Mouse (Mus musculus): ENCODE results near the gene Exoc3l2. TPM values are rescaled to one million over a fixed set of nuclear protein-coding genes. Genes with fewer than 3 reads are reported as not detected.

Exoc3l2 gene
- polyA plus RNA-seq, 1 experiment from 2014 or later, result 8.0 TPM

DNA sequence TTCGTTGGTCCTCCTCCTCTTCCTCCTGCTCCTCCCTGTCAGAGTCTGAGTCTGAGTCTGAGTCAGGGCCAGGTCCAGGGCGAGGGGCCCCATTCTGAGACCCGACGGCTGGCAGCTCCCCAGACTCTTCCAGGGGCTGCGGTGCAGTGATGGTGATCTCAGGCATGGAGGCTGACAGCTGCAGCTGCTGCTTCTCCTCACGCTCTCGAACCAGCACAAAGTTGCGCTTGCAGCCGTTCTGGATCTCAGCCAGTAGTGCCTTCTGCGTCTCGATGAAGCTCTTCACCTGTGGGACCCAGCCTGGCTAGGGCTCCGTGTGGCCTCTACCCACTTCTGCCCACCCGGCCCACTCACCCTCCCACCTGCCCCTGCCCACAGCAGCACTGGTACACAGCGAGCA, 69.1 kb downstream of the Exoc3l2 start:
- DNase-seq (ENCODE audit: low spot score), result no peak
- Histone ChIP-seq H3K4me1 (replicated peaks; ENCODE audit: insufficient read depth, low read length) (no peaks in the 10 kb centered on the region), H3K9ac (ENCODE audit: low read depth, low read length) (no peak overlapping the region), H3K36me3 (ENCODE audit: insufficient read depth, low read length) (peaks cover 49% of the 10 kb centered on the region), H3K27me3 (ENCODE audit: insufficient read depth, low read length) (no peaks in the 10 kb centered on the region), H3K4me3 (replicated peaks; ENCODE audit: low read depth, low read length) (no peak overlapping the region), H3K27ac (no peak overlapping the region), H3K4me2 (ENCODE audit: low read length) (no peak overlapping the region), H3K9me3 (replicated peaks; ENCODE audit: low read length) (no peaks in the 10 kb centered on the region)
- no peak for ATAC-seq (replicated peaks; ENCODE audit: low FRiP score, low read depth)
- WGBS, result 84% methylated on average over 14 of the region's 14 CpGs
- no peak for TF ChIP-seq CTCF (IDR thresholded peaks at IDR 0.05; ENCODE audit: low read depth)

DNA sequence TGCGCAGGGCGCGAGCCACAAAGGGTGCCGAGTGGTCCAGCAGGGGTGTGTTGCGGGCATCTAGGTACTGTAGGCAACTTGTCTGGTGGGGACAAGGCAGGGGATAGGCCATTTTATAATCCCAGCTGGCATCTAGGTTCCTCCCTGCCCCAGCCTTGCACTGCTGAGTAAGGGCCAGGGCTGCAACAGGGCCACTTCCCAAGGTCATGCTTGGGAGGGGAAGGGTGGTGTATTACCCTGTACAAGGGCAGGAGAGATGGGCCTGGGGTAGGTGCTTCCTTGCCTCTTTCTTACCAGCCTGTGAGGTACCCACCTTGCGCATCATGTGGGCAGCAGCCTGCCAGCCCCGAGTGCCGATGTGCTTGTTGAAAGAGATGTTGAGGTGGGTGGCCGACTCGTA, 71.5 kb downstream of the Exoc3l2 start:
- Histone ChIP-seq H3K27ac (no peak overlapping the region), H3K4me1 (replicated peaks; ENCODE audit: insufficient read depth, low read length) (no peaks in the 10 kb centered on the region), H3K9ac (ENCODE audit: low read depth, low read length) (no peak overlapping the region), H3K9me3 (replicated peaks; ENCODE audit: low read length) (no peaks in the 10 kb centered on the region), H3K36me3 (ENCODE audit: insufficient read depth, low read length) (peaks cover 44% of the 10 kb centered on the region), H3K27me3 (ENCODE audit: insufficient read depth, low read length) (no peaks in the 10 kb centered on the region), H3K4me3 (replicated peaks; ENCODE audit: low read depth, low read length) (no peak overlapping the region), H3K4me2 (ENCODE audit: low read length) (no peak overlapping the region)
- WGBS, result 95% methylated on average over 10 of the region's 10 CpGs
- no peak for ATAC-seq (replicated peaks; ENCODE audit: low FRiP score, low read depth)
- TF ChIP-seq CTCF (IDR thresholded peaks at IDR 0.05; ENCODE audit: low read depth), result no peak
- DNase-seq (ENCODE audit: low spot score), result no peak

DNA sequence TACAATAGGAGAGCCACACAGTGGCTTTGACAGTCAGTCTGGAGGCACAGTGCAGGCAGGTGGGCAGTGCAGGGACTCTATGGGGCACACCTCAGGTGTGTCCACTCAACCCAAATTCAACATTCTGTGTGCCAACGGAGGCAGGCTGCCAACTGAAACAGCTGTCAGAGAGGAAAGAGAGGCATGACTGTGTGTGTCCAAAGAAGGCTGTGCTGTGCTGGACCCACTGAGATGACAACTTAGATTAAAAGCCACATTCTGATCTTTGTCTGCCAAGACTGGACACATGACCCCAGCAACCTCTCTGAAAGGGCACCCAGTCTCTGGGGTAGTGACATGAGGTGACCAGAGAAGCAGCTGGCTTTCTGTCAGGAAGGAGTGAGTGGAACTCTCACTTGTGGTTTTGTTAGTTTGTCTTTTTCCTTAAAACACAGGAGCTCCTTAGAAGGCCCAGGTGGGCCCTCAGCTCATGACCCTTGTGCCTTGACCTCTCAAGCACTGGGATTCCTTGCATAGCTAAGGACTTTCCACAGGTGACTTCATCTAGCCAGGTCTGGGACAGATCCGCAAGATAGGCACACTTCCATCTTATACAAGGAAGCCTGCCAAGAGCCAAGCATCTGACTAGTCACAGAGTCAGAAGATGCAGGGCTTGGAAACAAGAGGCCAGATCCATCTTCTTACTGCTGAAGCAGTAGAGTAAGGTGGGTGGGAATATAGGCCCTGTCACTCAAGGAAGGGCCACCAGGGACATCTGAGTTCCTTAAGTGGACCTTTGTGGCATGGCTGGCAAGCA, 77.8 kb downstream of the Exoc3l2 start:
- 77% methylated on average over 2 of the region's 2 CpGs for WGBS
- no peak for ATAC-seq (replicated peaks; ENCODE audit: low FRiP score, low read depth)
- H3K4me1 ChIP-seq (replicated peaks; ENCODE audit: insufficient read depth, low read length), result peaks cover 4% of the 10 kb centered on the region; the same call in 1 of the 2 replicates
- H3K27ac ChIP-seq, result no peak overlapping the region
- H3K9ac ChIP-seq (ENCODE audit: low read depth, low read length), result 0 out of 2 replicates have a peak overlapping the region, but pooled peaks have one; percentile 31
- DNase-seq (ENCODE audit: low spot score), result no peak
- no peak overlapping the region for H3K4me2 ChIP-seq (ENCODE audit: low read length)
- no peak overlapping the region for H3K4me3 ChIP-seq (replicated peaks; ENCODE audit: low read depth, low read length)
- H3K9me3 ChIP-seq (replicated peaks; ENCODE audit: low read length), result no peaks in the 10 kb centered on the region
- TF ChIP-seq CTCF (IDR thresholded peaks at IDR 0.05; ENCODE audit: low read depth), result no peak
- no peaks in the 10 kb centered on the region for H3K27me3 ChIP-seq (ENCODE audit: insufficient read depth, low read length)
- no peaks in the 10 kb centered on the region for H3K36me3 ChIP-seq (ENCODE audit: insufficient read depth, low read length)

DNA sequence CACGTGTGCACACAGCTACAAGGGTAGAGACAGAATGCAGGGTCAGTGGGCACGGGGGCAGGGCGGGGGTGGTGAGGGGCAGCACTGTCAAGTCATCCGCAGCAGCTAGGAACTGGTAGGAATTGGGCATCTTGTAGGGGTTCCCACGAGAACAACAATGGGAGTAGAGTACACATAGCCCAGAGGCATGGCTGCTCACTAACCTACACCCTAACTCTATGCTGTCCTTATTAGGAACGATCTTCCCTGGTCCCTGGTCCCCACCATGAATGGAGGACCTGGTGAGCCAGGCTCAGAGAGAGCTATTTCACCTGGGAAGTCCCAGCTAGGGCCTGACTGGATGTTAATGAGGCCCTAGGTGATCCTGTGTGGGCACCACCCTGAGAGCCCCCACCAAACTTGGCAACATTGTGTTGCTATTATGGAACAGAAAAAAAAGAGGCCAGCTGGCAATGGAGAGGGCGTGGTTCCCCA, 78.6 kb downstream of the Exoc3l2 start:
- H3K9me3 ChIP-seq (replicated peaks; ENCODE audit: low read length), result no peaks in the 10 kb centered on the region
- TF ChIP-seq CTCF (IDR thresholded peaks at IDR 0.05; ENCODE audit: low read depth), result no peak
- no peak overlapping the region for H3K4me2 ChIP-seq (ENCODE audit: low read length)
- no peak overlapping the region for H3K9ac ChIP-seq (ENCODE audit: low read depth, low read length)
- WGBS, result 56% methylated on average over 7 of the region's 7 CpGs
- no peak overlapping the region for H3K27ac ChIP-seq
- H3K4me3 ChIP-seq (replicated peaks; ENCODE audit: low read depth, low read length), result no peak overlapping the region
- no peak for DNase-seq (ENCODE audit: low spot score)
- no peaks in the 10 kb centered on the region for H3K36me3 ChIP-seq (ENCODE audit: insufficient read depth, low read length)
- H3K27me3 ChIP-seq (ENCODE audit: insufficient read depth, low read length), result no peaks in the 10 kb centered on the region
- no peak for ATAC-seq (replicated peaks; ENCODE audit: low FRiP score, low read depth)
- H3K4me1 ChIP-seq (replicated peaks; ENCODE audit: insufficient read depth, low read length), result peaks cover 7% of the 10 kb centered on the region; the same call in 1 of the 2 replicates

DNA sequence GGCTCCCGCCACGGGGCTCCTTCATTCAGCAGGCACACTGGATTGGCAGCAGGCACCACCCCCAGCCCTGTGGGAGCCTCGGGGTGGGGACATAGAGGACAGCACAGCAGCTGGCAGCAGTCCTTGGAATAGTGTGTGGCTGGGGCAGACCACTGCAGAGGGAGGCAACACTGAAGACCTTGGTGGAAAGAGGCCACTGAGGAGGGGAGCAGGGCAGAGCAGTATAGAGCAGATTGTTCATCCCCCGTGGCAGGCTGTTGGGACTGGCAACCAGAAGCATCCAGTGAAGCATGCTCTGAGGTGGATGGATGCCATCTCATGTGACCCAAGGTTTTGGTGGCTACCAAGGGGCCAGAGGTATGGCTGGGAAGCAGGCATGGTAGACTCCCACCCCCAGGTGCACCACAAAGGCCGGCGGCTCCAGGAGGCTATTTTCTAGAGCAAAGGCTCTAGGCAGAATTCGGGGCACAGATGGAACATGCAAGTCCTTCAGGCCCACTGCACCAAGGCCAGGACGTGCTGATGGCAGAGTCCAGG, 79.1 kb downstream of the Exoc3l2 start:
- 56% methylated on average over 8 of the region's 8 CpGs for WGBS
- DNase-seq (ENCODE audit: low spot score) (no peak), ATAC-seq (replicated peaks; ENCODE audit: low FRiP score, low read depth) (no peak)
- H3K36me3 ChIP-seq (ENCODE audit: insufficient read depth, low read length), result no peaks in the 10 kb centered on the region
- no peaks in the 10 kb centered on the region for H3K9me3 ChIP-seq (replicated peaks; ENCODE audit: low read length)
- H3K27ac ChIP-seq, result no peak overlapping the region
- H3K4me1 ChIP-seq (replicated peaks; ENCODE audit: insufficient read depth, low read length), result peaks cover 7% of the 10 kb centered on the region; the same call in 1 of the 2 replicates
- no peak overlapping the region for H3K4me3 ChIP-seq (replicated peaks; ENCODE audit: low read depth, low read length)
- H3K27me3 ChIP-seq (ENCODE audit: insufficient read depth, low read length), result no peaks in the 10 kb centered on the region
- H3K4me2 ChIP-seq (ENCODE audit: low read length), result no peak overlapping the region
- H3K9ac ChIP-seq (ENCODE audit: low read depth, low read length), result no peak overlapping the region
- TF ChIP-seq CTCF (IDR thresholded peaks at IDR 0.05; ENCODE audit: low read depth), result no peak

DNA sequence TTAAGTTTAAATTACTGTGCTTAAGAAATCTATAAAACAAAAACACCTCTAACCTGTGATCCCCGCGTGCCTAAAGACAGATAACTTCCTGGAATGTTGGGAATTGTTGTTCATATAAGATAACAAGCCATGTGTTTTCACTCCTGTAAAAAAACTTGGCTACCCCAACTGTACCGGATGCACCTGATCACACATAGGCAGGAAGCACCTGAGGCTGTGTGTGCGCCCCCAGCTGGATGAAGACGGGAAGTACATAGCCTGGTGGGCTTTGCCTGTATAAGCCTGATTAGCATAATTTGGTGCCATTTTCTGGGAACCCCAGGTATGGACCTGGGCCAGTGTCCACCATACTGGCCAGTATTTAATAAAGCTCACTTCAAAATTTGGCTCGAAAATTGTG, 80.5 kb downstream of the Exoc3l2 start:
- DNase-seq (ENCODE audit: low spot score) (peak; percentile 42), ATAC-seq (replicated peaks; ENCODE audit: low FRiP score, low read depth) (no peak)
- Histone ChIP-seq H3K4me1 (replicated peaks; ENCODE audit: insufficient read depth, low read length) (peaks cover 7% of the 10 kb centered on the region; the same call in 1 of the 2 replicates), H3K9me3 (replicated peaks; ENCODE audit: low read length) (no peaks in the 10 kb centered on the region), H3K9ac (ENCODE audit: low read depth, low read length) (no peak overlapping the region), H3K27ac (no peak overlapping the region), H3K27me3 (ENCODE audit: insufficient read depth, low read length) (no peaks in the 10 kb centered on the region), H3K36me3 (ENCODE audit: insufficient read depth, low read length) (no peaks in the 10 kb centered on the region), H3K4me2 (ENCODE audit: low read length) (no peak overlapping the region), H3K4me3 (replicated peaks; ENCODE audit: low read depth, low read length) (no peak overlapping the region)
- WGBS, result 47% methylated on average over 6 of the region's 6 CpGs
- TF ChIP-seq CTCF (IDR thresholded peaks at IDR 0.05; ENCODE audit: low read depth), result peak; percentile 57
